Mouse (Mus musculus): ENCODE measurements around the gene Otp.

Gene Otp

DNA sequence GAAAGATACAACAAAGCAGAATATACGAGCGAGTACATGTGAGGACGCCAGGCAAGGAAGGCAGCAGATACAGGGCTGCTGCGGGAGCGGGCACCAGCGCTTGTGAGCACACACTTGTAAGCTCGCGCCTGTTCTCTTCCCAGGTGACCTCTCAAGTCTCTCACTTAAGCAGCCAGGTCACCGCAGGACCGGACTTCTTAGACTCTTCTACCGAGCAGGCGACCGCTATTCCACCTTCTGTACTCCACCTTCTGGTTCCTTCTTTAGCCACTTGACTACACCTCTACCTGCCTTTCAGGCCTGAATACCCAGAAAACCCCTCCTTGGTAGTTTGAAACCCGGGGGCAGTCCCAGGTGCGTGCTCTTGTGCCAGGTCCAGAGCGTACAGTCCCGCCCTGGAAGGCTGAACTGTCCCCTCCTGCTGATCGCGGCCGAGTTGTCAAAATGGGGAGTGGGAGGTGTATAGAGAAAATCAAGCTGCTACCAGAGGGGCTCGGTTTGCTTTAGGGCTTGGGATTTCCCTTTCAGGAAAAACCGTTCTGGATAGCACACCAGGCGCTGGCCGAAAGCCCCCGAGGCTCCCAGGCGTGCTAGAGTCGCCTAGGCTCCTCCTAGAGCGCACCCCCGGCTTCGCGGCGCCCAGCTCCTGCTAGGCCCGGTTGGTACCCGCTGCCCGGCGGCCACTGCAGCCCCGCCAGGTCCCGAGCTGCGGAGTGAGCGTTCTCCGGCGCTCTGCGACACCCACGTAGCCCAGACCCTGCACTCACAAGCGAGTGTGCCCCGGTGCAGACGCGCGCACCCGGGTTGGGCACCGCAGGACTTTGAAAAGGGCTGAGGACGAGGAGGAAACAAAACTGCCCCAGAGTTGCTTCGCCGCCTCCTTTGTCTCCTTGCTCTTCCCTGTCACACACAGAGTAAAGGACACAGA is 2.0 kb upstream of the Otp start:
- no peak for DNase-seq (ENCODE audit: low spot score in 2 of 2)

GRCm38 (mm10) chr13:94874039-94874425 is 1.4 kb upstream of the Otp start:
- no peak for DNase-seq (ENCODE audit: low spot score in 2 of 2)

DNA sequence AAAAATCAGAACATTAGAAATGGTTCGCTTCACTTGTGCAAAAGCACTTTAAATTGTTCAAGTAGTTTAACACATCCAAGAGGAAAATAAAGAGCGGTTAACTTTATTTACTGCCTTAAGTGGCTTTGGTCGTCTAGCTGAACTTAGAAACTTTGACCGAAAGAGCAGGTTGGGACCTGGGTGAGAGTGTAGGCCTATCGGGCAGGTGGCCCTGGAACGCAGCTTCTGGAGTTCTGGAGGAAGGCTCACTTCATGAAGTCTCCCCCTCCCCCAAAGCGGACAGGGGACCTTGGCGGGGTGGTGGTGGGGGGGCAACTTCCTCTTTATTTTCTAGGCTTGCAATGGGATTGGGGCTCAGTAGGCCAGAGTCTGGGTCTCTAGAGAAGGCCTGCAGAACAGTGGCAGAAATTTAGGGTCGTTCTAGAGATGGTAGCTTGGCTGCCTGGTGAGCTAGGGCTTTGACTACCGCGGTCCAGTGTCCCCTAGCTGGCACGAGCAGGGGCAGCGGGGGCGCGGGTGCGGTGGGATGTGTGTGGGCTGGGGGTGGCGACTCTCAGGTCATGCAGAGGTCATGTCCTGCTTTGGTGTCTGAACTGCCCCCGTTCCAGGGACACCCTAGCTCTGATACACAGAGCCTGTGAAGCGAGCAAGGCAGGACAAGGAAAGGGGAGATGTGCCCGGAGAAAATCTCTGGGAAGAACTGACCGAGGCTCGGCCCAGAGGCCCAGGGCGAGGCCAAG is 576 bp upstream of the Otp start:
- DNase-seq (ENCODE audit: low spot score in 2 of 2): no peak

GRCm38 (mm10) chr13:94876286-94877210 is 1.1 kb downstream of the Otp start:
- DNase-seq (ENCODE audit: low spot score in 2 of 2): no peak

DNA sequence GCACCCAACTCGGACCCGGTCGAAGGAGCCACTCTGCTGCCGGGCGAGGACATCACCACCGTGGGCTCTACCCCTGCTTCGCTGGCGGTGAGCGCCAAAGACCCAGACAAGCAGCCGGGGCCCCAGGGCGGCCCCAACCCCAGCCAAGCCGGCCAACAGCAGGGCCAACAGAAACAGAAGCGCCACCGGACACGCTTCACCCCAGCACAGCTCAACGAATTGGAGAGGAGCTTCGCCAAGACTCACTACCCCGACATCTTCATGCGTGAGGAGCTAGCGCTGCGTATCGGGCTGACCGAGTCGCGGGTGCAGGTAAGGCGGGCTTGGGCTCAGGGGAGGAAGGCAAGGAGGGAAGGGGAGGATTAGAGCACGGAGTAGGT is 1.8 kb downstream of the Otp start:
- no peak for DNase-seq (ENCODE audit: low spot score in 2 of 2)

- no peak for DNase-seq (ENCODE audit: low spot score in 2 of 2)
Measured at GRCm38 (mm10) chr13:94877991-94878745, 2.8 kb downstream of the Otp start.

GRCm38 (mm10) chr13:94881201-94881600 is 5.8 kb downstream of the Otp start:
- DNase-seq (ENCODE audit: low spot score in 2 of 2): no peak

DNA sequence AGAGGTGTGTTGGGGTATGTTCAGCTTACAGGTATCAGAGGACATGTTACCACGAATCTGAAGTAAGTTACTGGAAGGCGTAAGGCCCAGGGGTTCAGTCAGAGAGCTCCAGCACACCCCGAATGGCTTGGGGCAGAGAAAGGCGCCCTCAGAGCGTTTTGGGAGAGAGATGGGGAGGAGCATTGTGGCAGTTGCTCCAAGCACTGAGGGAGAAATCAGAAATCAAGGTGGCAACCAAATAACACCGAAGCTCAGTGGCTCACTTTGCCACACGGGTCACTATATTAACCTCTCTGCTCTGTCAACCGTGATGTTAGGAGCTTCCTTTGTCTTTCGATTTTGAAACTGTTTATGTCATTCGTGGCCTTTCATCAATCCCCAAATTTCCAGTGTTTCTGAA is 6.8 kb downstream of the Otp start:
- no peak for DNase-seq (ENCODE audit: low spot score in 2 of 2)

DNA sequence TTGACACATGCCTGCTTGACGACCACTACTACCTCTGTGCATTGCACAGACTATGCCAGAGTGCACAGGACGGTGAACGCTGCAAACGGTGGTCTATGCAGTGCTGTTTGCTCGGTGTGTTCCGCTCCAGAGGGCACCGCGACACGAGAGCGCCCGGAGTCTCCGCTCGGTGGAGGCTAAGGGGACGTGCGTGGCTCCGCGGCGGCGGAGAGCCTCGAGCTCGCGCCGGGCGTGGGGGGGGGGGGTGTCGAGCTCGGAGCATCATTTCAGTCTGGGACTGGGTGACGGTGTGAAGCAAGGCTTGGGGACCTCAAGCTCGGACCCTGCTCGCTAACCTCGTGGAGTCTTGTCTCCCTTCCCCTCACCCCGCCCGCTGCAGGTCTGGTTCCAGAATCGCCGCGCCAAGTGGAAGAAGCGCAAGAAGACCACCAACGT is 7.3 kb downstream of the Otp start:
- DNase-seq (ENCODE audit: low spot score in 2 of 2): no peak

- no peak for DNase-seq (ENCODE audit: low spot score in 2 of 2)
Measured at GRCm38 (mm10) chr13:94883163-94883965, 8.0 kb downstream of the Otp start.

GRCm38 (mm10) chr13:94883966-94884960 is 8.9 kb downstream of the Otp start:
- DNase-seq (ENCODE audit: low spot score in 2 of 2): no peak

DNA sequence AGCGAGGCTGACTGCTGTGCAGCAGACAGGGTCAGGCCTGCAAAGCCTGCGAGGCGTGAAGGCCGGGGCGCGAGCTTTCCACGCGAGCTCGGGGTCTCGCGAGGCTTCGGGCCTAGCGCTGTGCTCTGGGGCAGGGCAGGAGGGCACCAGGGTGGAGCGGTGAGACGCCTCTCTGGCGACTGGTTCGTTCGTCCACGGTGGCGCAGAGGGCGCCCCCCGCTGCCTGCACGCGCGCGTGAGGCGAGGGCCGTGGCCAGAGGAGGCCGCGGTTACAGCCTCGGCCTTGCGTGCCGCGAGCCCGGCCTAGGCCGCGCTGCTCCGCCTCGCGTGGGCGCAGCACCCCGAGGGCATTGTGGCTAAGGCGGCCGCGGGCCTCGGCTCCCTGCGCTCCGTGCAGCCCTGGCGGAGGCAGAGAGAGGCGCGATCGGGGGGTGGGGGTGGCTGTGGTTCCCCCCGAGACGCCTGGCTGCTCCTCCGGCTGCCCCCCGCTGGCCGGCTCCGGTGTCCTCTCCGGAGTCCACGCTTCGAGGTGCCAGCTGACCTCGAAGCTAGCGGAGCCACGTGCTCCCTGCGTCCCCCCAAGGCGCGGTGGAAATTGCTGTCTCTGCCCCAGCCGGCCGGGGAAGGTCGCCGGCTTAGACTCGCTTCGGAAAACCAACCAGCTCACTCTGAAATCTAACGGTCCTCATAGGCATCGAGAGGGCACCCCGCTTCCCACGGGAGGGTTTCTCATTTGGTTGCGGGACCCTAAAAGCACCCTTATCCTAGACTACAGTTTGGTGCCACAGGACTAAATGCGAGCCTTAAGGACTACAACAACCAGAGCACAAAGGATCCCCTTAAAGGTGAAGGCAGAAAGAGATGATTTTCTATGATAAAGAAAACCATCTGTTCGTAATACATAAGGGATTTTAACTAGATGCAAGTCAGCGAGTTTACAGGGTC is 10.2 kb downstream of the Otp start:
- no peak for DNase-seq (ENCODE audit: low spot score in 2 of 2)

GRCm38 (mm10) chr13:94907841-94908240 is 32.4 kb downstream of the Otp start:
- DNase-seq (ENCODE audit: low spot score in 2 of 2): no peak

DNA sequence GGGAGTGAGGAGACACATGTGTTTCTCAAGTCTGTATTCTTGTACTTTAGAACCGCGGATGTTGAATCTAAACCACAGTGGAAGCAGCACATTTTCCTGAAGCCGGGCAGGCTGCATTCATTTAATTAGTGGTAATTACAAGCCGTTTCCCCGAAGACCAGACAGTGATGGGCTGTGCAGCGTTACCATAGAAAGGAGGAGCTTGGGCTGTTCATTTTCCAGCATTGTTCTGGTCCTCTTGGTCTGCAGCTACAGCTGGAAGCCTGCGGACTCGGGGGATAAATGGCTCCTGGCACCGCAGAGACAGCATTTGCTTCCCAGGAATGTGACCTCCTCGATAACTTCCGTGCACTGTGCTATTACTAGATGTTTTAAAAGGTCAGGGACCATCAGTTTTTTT is 37.6 kb downstream of the Otp start:
- no peak for DNase-seq (ENCODE audit: low spot score in 2 of 2)

- no peak for DNase-seq (ENCODE audit: low spot score in 2 of 2)
Measured at GRCm38 (mm10) chr13:94915654-94916053, 40.3 kb downstream of the Otp start.

DNA sequence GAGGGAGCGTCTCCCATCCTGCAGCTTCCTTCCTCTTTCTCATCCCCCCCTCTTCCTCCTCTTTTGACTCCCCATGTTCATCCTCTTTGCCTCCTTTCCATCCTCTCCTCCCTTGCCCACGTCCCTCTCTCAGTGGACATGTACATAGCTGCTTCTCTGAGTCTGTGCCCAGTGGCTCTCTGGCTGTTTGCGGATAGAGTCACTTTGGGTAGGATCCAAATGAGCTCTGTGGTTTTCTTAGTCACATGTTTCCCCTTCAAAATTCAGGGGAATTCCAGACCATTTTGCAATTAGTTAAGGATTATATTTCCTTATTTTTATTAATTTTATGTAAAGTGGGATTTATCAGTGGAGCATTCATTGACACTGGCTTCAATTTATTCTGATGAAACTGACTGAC is 52.7 kb downstream of the Otp start:
- DNase-seq (ENCODE audit: low spot score in 2 of 2): no peak

All from urinary bladder, adult 18-20 months (tissue).